Mouse (Mus musculus) adrenal gland, postnatal 36 days (tissue): ENCODE results near the gene Adgrl2. TPM values are rescaled to one million over a fixed set of nuclear protein-coding genes. Genes with fewer than 3 reads are reported as not detected.
A peak's percentile ranks its signal among the peaks of the same experiment; 100 is the strongest.

Source experiments
- DNase-seq, 2 experiments: peaks; one replicate each; pipeline ENCODE4 v3.0.0; 2021; ENCODE audit warnings: mixed read lengths in 1 of 2
- total RNA-seq, 2 experiments: library from RNA; stranded (reverse); gene quantifications; 2 replicates each; pipeline ENCODE4 v1.2.3; 2021

The Adgrl2 gene
- total RNA-seq, 2 experiments from 2014 or later = 71.9 to 94.9 TPM

DNA sequence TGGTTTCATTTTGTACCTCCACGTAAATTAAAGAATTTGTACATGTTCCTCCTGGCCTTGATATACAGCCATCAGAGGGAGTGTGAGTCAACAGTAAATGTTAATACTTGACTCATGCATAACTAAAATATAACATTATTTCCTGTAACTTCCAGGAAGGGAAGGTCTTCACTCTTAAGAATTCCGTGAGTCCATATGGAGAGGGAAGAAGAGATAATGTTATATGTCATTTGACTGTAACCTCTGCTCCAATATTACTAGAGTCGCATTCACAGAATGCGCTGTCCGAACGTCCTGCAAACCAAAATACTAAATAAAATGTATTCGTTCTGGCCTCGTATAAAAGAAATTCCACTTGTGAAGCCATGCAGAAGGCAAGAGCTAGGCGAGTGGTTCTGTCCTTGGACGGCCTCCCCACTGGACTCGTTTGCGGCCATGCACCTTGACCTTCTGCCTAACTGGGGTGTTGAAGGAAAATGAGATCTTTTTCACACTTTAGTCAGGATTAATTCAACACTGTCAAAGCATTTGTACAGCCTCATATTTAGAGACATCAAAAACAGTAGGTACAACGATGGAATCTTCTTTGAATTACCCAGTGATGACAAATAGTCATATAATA is 68.3 kb downstream of the Adgrl2 start:
- DNase-seq = no peak

DNA sequence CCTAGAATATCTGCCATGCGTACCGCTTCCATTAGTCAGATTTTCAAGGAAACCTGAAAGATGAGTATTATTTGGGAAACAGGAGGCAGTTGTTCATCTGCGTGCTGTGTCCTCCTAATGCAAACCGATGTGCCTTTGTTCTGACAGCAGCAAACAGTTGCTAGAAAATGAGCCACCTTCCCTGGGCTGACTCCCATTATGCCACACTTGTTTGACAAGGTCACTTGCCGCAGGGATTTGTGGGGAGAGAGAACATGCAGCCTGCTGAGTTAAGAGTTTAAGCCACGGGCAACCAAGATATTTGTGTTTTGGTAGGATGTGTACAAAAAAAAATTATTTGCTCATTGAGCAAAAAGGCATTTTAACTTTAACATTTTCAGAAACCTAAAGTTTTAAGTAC is 69.5 kb downstream of the Adgrl2 start:
- DNase-seq = peak; percentile 22 to 29

DNA sequence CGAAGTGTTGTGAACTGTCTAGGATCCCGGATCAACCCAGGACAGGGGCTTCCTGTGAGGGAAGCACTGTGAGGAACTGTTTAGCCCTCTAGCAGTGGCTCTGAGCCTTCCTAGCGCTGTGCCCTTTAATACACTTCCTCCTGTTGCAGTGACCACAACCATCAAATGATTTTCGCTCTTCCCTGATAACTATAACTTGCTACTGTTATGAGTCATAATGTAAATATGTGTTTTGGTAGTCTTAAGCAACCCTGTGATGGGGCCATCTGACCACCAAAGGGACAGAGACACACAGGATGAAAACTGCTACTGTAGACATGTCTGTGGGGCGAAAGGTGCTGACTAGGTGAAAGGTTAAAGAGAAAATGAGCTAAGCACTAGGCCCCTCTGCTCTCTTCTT is 71.9 kb downstream of the Adgrl2 start:
- no peak for DNase-seq

DNA sequence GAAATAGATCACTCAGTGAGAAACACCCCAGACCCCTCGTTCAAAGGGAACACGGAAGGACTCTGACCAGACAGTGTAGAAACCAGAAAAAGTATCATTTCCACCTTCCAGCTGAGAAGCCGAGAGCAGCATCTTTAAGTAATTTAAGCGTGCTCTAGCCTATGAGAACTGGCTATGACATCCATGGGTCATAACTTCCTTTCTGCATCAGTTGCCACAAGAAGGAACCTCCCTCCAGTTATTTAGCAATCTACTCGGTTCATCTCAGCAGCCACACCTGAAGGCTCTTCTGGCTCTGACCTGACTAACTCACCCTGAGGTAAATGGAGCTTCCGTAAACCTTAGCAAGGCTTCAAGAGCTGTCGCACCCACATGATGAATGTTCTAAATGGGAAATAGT is 72.5 kb downstream of the Adgrl2 start:
- DNase-seq = no peak

DNA sequence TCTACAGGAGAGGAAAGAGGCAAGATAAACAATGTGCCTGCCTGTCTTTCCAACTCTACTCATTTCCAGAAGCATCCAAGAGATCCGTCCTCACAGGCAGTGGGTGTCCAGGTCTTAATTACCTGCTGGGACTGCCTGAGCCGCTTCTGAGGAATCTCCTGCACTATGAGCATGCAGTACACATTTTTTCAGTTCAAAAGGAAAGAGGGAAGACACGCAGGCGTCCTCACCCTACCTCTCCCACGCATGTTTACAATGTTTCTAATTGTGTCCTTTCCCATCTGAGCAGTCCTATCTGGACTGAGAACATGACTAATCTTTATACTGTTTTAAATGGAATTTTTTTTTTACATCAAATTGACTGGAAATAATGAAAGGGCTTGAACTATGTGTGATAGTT is 74.1 kb downstream of the Adgrl2 start:
- no peak for DNase-seq

DNA sequence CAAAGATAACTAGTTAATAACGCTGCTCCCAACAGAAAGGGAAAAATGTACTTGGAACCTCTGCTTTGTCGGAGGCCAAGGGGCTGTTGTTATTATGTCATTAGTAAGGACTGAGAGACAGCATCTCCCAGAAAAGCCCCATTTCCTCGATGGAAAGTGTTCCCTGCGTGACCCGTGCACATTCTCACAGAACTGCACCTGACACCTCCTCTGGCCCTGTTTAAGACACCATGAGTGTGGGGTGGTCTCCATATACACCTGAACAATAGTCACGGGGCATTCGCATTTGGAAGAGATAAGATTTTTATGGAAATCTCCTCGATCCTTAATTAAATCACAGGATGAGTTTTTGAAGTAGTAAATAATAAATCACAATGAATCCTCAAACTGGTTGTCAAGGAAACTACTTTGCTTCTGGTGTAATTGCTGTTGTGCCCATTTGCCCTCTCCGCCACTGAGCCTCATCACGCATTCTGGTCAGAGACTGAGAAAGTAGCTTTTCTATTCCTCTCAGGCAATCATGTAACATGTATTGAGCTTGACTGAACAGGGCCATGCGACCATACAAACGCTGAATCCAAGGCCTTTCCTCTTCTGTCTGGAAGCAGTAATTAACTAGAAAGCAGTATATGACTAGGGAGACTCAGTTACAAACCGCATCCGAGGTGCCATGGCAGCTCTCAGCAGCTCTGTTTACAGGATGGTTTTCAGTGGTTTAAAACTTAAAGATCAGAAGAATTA is 77.2 kb downstream of the Adgrl2 start:
- no peak for DNase-seq

DNA sequence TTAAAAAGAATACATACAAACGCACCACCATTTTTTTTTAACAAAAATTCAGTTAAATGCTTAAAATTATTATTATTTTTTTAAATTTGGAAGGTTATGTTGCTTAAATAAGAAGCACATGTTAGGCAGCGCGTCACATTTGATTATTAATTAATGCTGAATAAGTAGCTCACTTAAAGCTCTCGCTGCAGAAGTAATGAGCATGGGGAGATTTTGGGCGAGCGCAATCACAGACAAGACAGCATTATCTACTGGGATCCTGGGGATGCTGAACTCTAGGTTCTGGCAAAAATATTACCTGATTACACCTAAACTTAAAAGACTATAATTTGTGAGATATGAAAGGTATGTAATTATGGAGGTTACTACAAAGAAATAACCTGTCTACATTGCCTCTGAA is 77.8 kb downstream of the Adgrl2 start:
- DNase-seq = no peak

DNA sequence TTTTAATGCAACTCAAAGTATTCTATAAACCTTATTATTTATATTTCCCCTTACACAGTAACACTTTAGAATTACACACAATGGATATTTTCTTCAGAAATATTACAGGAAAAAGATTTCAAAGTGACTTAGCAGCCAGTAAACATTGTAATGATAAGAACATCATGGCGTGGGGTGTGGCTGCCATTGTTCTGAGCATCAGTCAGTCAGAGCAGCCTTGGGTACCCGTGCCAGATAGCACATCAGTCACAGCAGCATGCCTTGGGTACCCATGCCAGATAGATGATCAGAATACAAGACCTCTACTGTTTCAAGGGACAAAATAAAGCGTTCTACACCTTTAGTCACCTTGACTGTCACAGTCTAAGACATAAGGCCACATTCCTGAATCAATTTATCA is 82.5 kb downstream of the Adgrl2 start:
- DNase-seq = no peak

DNA sequence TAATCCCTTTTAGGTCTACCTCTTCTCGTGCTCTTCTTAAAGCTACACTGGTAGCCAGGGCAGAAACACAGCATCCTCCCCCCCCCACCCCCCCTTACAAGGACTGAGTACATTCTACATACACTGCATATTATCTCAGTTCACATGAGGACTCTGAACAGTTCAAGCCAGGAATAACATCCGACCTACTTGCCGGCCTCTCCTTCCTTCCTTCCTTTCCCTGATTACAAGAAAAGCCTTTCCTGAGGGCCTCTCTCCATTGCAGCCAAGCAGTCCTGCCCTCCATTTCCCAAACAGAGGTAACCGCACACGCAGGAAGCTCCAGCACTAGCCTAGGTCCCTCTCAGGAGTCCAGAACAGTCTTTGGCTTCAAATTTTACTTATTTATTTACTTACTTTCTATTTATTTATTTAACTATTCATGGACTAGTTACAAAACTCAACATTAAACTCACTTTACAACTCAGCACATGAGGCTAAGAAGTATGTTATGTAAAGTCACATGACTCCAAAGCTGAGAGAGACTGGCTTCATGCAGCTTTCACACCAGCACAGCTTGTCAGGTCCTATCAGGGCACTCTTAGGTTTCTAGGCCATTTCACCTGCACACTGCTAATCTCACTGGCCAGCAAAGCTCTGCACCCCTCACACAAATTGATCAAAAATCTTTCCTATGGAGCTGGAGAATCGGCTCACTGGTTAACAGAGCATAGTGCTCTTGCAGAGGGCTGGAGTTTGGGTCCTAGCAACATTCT is 83.2 kb downstream of the Adgrl2 start:
- no peak for DNase-seq

DNA sequence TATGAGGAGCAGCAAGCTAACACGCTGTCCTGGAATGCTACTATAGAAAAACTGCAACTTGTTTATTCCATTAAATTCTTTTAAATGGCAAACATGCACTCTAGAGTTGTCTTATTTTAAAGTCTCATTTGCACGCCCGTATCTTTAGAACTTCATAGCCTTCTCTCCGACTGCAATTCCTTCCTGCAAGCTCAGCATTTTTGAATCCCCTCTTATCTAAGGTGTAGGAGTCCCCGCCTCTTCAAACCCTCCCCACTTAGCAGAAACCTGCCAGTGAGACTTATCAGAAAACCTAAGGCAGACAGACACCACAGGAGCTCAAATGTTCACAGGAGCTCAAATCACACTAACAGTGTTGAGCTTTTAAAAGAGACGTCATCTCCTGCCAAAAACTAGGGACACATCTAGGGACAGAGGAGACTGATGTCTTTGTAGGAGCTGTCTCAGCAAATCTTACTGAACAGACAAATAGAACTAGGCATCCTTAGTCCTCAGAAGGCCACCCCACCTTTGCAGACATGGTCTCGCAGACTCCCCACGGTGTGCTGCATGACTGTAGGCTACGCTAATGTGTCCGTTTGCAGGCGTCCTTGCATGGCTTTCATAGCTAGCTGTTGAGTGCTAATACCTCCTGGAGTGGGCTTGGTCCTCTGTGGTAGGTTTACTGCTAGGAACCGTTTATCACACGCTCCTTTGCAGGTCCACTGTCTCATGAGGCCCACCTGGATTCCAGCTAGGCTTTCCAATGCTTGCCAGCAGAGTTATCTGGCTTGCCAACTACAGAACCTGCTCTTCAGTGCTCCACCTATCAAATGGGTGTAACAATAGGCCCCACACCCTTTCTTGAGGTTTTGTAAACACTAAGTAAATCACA is 84.2 kb downstream of the Adgrl2 start:
- DNase-seq = no peak

DNA sequence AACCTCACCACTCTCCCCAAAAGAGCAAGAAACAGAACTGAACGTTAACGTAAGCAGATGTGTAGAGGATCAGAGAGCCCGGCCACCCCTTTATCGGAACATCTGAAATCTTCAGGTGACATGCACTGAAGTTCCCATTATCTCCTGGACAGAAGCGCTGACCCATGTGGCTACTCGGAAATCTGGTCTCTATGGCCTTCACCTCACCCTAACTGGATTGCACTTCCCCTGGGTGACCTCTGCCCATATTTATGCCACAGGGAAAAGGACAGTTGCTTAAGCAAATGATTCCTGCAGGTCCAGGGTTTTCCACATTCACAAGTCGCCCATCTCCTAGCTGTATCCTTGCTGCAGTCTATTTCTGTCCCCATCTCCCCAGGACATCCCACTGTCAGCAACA is 84.9 kb downstream of the Adgrl2 start:
- no peak for DNase-seq

DNA sequence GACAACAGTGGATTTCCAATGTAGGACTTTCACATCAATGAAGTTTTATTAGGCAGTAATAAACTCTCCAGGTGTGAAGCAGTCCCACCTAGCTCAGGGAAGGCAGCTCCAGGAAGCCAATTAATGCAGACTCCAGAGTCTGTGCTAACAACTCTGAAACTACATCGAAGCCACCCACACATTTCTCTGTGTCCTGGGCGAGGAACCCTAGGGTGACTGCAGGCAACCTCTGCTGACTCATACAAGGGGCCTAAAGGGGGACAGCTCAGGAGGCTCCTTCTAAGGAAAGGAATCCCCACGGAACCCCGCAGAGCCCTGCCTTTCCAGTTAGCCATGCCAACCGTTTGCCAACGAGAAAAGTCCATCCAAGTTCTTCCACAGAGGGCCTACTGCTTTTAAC is 90.5 kb downstream of the Adgrl2 start:
- no peak for DNase-seq

DNA sequence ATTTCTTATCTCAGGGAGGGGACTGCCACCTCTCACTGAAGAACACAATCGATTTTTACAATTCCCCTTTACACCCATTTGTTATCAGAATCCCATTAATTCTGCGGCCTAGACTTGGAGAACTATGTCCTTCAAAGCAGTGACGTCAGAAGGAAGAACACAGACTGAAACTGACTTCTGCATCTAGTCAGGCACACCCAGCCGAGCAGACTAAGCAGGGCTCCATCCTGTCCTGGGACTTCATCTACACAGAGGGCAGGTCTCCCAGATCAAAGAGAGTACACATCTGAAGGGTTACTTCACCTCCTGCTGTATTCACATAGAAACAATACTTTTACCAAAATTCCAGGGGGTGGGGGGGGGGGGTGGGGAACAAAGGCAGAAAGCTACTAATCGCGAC is 90.9 kb downstream of the Adgrl2 start:
- DNase-seq = peak in 1 of 2 experiments; percentile 29

DNA sequence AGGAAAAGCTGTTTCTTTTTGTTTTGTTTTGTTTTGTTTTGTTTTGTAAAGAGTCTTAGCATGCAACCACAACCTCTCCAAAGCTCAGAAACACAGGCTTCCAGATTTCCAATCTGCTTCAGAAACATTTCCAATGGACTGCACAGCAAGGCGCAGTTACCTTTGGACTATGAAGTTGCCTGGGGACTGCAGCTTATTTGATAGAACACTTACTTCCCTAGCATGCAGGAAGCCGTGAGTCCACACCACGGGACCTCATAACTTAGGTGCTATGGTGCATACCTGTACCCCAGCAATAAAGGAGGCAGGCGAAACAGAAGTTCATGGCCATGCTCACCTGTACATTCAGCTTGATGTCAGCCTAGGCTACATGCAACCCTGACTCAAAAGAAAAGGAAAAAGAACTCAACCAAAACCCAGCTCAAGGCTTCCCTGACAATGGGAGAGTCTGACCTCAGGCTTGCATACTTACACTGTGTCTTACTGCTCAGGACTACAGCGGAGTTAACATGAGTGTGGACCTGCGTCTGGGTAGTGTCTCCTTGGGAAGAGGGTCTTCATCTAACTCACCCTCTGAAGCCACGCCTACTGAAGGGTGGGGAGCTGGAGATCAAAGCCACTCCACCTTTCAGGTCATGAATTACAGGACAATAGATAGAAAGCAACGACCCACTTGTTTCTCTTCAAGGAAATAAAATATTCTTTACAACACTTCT is 91.7 kb downstream of the Adgrl2 start:
- no peak for DNase-seq

DNA sequence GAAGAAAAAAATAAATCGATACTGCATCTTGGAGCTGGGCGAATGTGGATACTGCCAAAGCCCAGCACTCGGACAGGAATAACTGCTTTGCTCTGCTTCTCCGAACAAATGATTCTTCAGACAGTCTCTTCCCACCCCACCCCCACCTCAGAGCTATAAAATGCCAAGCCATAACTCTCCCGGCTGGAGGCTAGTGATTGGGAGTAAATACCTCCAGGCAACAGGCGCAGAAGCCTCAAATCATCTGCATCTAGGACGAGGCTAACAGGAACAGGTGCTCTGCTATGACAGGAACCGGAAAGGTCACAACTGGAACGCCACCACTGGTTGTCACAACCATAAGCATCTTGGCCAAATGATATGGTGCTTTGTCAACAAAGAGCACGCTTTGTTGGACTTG is 94.1 kb downstream of the Adgrl2 start:
- DNase-seq = no peak

DNA sequence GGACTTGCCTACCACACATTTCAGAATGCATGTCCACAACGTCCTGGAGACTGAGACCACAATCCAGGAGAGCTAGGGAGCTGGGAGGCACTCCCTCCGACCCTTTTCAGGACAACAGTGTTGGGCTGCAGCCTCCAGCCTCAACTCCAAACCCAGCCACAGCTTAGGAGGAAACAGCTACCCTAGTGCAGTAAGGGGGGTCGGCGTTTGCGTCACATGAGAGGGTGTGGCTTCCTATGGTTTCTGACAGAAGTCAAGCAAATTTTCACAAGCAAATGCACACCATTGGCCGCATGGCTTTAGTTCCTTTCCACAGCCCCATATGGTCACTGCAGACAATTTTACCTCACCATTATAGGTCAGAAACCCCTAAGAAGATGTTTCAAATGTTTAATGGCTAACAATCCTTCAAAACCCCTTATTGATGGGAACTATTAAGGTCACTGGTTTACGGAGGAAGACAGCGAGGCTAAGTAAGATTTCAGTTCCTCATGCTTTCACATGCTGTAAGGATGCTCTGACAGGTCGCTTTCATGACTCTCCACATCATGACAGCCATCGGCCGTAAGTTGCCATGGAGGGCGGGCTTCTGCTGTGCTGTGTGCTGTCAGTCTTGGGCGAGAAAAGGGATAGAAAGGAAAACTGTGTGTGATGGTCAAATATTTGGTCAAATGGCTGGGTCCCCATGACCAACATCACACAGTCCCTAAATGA is 94.8 kb downstream of the Adgrl2 start:
- peak in 1 of 2 experiments; percentile 29 for DNase-seq

DNA sequence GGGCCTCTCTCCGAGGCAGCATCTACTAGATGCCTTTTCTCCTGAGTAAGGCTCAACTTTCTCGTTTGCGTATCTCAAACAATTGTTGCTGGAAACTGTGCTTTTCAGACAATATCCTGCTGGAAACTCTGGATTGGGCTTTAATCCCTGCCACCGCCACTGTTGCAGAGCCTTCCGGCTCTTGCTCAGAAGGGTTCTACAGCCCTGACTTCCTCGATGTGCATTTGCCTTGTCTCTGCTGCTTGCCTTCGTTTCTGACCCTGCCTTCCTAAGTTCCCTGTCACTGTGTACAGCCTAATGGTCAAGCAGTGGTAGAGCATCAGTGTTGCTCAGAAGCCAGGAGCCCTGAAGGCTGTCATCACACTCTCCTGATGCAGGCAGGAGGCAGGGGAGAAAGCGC is 95.5 kb downstream of the Adgrl2 start:
- no peak for DNase-seq

DNA sequence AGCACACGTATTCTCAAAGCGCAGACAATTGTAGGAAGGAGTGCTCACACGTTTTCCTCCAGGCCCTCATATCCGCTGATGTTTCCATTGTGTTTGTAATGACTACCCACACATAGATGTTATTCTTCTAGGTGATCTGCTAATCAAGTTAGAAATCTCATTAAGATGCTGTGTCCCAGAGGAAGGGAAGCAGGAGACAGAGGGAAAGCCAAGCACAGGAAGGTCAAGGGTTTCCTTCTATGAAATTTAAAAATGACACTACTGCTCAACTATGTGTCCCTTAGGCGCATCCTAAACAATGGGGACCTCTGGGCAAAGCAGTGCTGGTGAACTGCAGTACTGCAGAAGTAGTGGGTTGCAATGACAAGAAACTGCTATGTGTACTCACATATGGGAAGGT is 102.5 kb downstream of the Adgrl2 start:
- DNase-seq = no peak

DNA sequence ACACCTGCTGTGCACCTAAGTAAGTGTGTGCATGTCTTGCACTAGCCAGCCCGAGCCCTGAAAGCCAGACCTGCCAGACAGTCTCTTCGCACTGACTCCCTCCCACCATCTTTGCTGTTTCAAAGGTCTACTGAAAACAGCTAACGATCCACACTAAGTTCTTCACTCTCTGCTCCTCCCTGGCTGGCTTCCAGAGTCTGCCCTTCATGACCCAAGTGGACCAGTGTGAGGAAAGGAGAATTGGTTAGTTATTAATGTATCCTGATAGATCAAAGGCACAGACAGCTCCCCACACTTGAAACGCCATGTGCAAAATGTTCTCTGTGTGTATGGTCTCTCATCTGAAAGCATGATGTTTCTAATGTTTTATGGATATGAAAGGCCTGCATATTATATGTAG is 103.4 kb downstream of the Adgrl2 start:
- DNase-seq = no peak

DNA sequence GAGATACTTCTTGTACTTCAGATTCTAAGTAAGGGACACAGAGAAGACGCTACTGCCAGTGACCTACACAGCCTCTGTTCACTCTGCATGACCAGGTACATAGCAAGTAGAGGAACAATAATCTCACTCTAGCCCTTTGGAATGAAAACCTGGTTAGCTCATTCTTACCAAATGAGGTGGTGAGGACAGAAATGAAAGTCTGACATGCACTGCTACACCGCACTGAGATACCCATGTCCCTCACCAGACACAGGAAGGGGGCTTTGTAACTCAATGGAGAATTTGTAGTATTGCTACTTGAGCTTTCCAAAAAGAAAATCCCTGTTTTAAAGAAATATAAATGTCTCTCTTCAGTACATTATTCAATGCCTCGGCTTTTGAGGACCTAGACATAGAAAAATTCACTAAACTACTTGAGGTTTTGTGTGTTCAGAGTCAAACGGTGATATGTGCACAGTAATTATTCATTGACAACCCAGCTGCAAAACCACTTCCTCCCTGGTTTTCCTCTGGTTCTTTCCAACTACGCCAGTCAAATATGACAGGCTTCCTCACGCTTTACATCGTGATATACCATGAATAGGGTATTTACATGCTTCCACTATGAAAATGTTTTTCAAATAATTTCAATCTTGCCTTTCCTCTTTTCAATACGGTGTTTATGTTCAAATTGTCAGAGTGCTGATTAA is 104.2 kb downstream of the Adgrl2 start:
- DNase-seq = no peak
